Mouse (Mus musculus): ENCODE measurements at regions not wholly inside any gene's neighbourhood (a gene's known extent, or its start where the extent isn't known, plus 50 kb on each side); places are given as distances from the start of the nearest gene placed in this dataset.

GRCm38 (mm10) chr10:102622583-102623008 lies 110.6 kb downstream of the Rassf9 start:
- no peak for TF ChIP-seq EP300 (IDR thresholded peaks at IDR 0.05; ENCODE audit: low read depth)
- TF ChIP-seq CTCF (IDR thresholded peaks at IDR 0.05; ENCODE audit: low read depth): no peak

Data from liver, postnatal 0 days (tissue).